Mouse (Mus musculus) hindbrain, postnatal 0 days (tissue): ENCODE results near the gene Tfr2. TPM values are rescaled to one million over a fixed set of nuclear protein-coding genes. Genes with fewer than 3 reads are reported as not detected.

Experiments
- ATAC-seq: fragments of 200-750 bp; cut with Nextera tagmentation; 2 replicates; pipeline ENCODE4 v1.8.0; 2017; ENCODE audit warnings: mild to moderate bottlenecking, moderate TSS enrichment, moderate library complexity
- DNase-seq: peaks from one replicate; pipeline ENCODE4 v3.0.0-alpha.2; 2015; ENCODE audit warnings: low spot score
- H3K27ac ChIP-seq: fragments of 300-500 bp; sonication (generic); 2 replicates; pipeline ENCODE4 v1.5.1; 2014; ENCODE audit warnings: mild to moderate bottlenecking
- H3K27me3 ChIP-seq: fragments of 300-500 bp; sonication (generic); 2 replicates; pipeline ENCODE4 v1.6.1; 2014; ENCODE audit warnings: low read length, mixed read lengths; ENCODE audit not compliant: insufficient read depth
- H3K36me3 ChIP-seq: fragments of 300-500 bp; sonication (generic); 2 replicates; pipeline ENCODE4 v1.6.1; 2014; ENCODE audit warnings: low read length, mixed read lengths; ENCODE audit not compliant: insufficient read depth
- H3K4me1 ChIP-seq: fragments of 300-500 bp; sonication (generic); 2 replicates; pipeline ENCODE4 v1.6.1; 2014; ENCODE audit warnings: antibody characterized with exemption, low read length, mixed read lengths; ENCODE audit not compliant: insufficient read depth
- H3K4me2 ChIP-seq: fragments of 300-500 bp; sonication (generic); 2 replicates; pipeline ENCODE4 v1.6.1; 2014; ENCODE audit warnings: low read depth, mild to moderate bottlenecking, low read length, moderate library complexity, mixed read lengths
- H3K4me3 ChIP-seq: fragments of 300-500 bp; sonication (generic); 2 replicates; pipeline ENCODE4 v1.5.1; 2014; ENCODE audit warnings: low read length
- H3K9ac ChIP-seq: fragments of 300-500 bp; sonication (generic); replicated peaks from 2 replicates; pipeline ENCODE4 v1.6.1; 2014; ENCODE audit warnings: mild to moderate bottlenecking, low read length, moderate library complexity, mixed read lengths
- H3K9me3 ChIP-seq: fragments of 300-500 bp; sonication (generic); 2 replicates; pipeline ENCODE4 v1.6.1; 2016; ENCODE audit warnings: low read length, mixed read lengths
- CTCF ChIP-seq: IDR thresholded peaks from 2 replicates; pipeline ENCODE4 v1.5.1; 2016; ENCODE audit warnings: antibody characterized with exemption, control low read depth, low read depth
- WGBS: fragments of 180-500 bp; shearing (Covaris S2); extraction: QIAGEN DNeasy Blood & Tissue Kit; methylation state at CpG from one replicate; pipeline ENCODE4 v1.1.7; 2014; 5-methylcytosine and 5-hydroxymethylcytosine counted together
- polyA plus RNA-seq: library from polyadenylated mRNA; unstranded; fragments of >200 nt; fragmentation: Nextera tagmentation; extraction: Ambion mirVana; gene quantifications from 2 replicates; pipeline ENCODE4 v1.2.1, GENCODE M21; 2015
- total RNA-seq: library from RNA; depleted of rRNA; stranded (reverse); fragments of >200 nt; gene quantifications from 2 replicates; pipeline ENCODE4 v1.2.3, GENCODE M21; 2014

Tfr2 gene
- total and polyA plus RNA-seq, 2 experiments from 2014 or later: 11.1 to 13.5 TPM

- TF ChIP-seq CTCF: no peak
- Histone ChIP-seq H3K27ac (peak overlapping the region; percentile 97), H3K36me3 (peaks cover 15% of the 10 kb centered on the region), H3K9ac (peak overlapping the region; percentile 97), H3K4me1 (peaks cover 12% of the 10 kb centered on the region; the same call in 1 of the 2 replicates), H3K27me3 (no peaks in the 10 kb centered on the region), H3K9me3 (no peaks in the 10 kb centered on the region), H3K4me3 (peak overlapping the region; percentile 80), H3K4me2 (peak overlapping the region; percentile 97)
- WGBS: under 1% methylated on average over 51 of the region's 51 CpGs
- DNase-seq (peak; percentile 64), ATAC-seq (peak; percentile 10)
Measured at GRCm38 (mm10) chr5:137531414-137532130, 38.1 kb upstream of the Tfr2 start.

GRCm38 (mm10) chr5:137532131-137532807 lies 37.4 kb upstream of the Tfr2 start:
- peak overlapping the region; percentile 97 for H3K4me2 ChIP-seq
- DNase-seq (peak; percentile 44), ATAC-seq (no peak; the same call in 1 of the 2 replicates)
- WGBS: under 1% methylated on average over 19 of the region's 19 CpGs
- H3K9ac ChIP-seq: peak overlapping the region; percentile 97
- peak overlapping the region; percentile 80 for H3K4me3 ChIP-seq
- peaks cover 12% of the 10 kb centered on the region; the same call in 1 of the 2 replicates for H3K4me1 ChIP-seq
- H3K27ac ChIP-seq: peak overlapping the region; percentile 97
- peaks cover 15% of the 10 kb centered on the region for H3K36me3 ChIP-seq
- no peak for TF ChIP-seq CTCF
- H3K27me3 ChIP-seq: no peaks in the 10 kb centered on the region
- H3K9me3 ChIP-seq: no peaks in the 10 kb centered on the region

GRCm38 (mm10) chr5:137532808-137533116 lies 36.9 kb upstream of the Tfr2 start:
- Histone ChIP-seq H3K27me3 (no peaks in the 10 kb centered on the region), H3K9ac (peak overlapping the region; percentile 97), H3K4me3 (peak overlapping the region; percentile 80), H3K36me3 (peaks cover 15% of the 10 kb centered on the region), H3K4me2 (peak overlapping the region; percentile 97), H3K9me3 (no peaks in the 10 kb centered on the region), H3K27ac (peak overlapping the region; percentile 97), H3K4me1 (peaks cover 12% of the 10 kb centered on the region; the same call in 1 of the 2 replicates)
- ATAC-seq (peak; percentile 28; the same call in 1 of the 2 replicates), DNase-seq (no peak)
- no peak for TF ChIP-seq CTCF
- WGBS: under 1% methylated on average over 12 of the region's 12 CpGs

- WGBS: under 1% methylated on average over 37 of the region's 40 CpGs
- Histone ChIP-seq H3K27me3 (no peaks in the 10 kb centered on the region), H3K4me3 (peak within 1 kb of the TSS; percentile 80), H3K4me2 (peak within 1 kb of the TSS; percentile 97), H3K4me1 (peaks cover 12% of the 10 kb centered on the region; the same call in 1 of the 2 replicates), H3K9me3 (no peaks in the 10 kb centered on the region), H3K36me3 (peaks cover 12% of the 10 kb centered on the region), H3K9ac (peak within 1 kb of the TSS; percentile 97), H3K27ac (peak within 1 kb of the TSS; percentile 97)
- DNase-seq: peak; percentile 99
- peak; percentile 78 for ATAC-seq
- TF ChIP-seq CTCF: peak; percentile 2; the same call in 1 of the 2 replicates
Measured at GRCm38 (mm10) chr5:137533117-137533827, 36.4 kb upstream of the Tfr2 start, which contains the start of the genes Epo and Gnb2. Gene Epo, minus strand, starts transcription at chr5:137533242. Gene Gnb2, minus strand, starts transcription at chr5:137533510.

- H3K36me3 ChIP-seq: no peaks in the 10 kb centered on the region
- no peaks in the 10 kb centered on the region for H3K27me3 ChIP-seq
- H3K4me1 ChIP-seq: peaks cover 14% of the 10 kb centered on the region
- no peak overlapping the region for H3K4me3 ChIP-seq
- 93% methylated on average over 3 of the region's 3 CpGs for WGBS
- no peak overlapping the region for H3K4me2 ChIP-seq
- H3K9me3 ChIP-seq: no peaks in the 10 kb centered on the region
- no peak for ATAC-seq
- H3K27ac ChIP-seq: no peak overlapping the region
- no peak overlapping the region for H3K9ac ChIP-seq
- no peak for TF ChIP-seq CTCF
- no peak for DNase-seq
Measured at GRCm38 (mm10) chr5:137534762-137535161, 34.9 kb upstream of the Tfr2 start.

- 84% methylated on average over 9 of the region's 9 CpGs for WGBS
- Histone ChIP-seq H3K4me1 (peaks cover 9% of the 10 kb centered on the region), H3K4me2 (no peak overlapping the region), H3K27ac (no peak overlapping the region), H3K9me3 (no peaks in the 10 kb centered on the region), H3K36me3 (no peaks in the 10 kb centered on the region), H3K9ac (no peak overlapping the region), H3K4me3 (no peak overlapping the region), H3K27me3 (no peaks in the 10 kb centered on the region)
- DNase-seq (no peak), ATAC-seq (no peak)
- TF ChIP-seq CTCF: no peak
Measured at GRCm38 (mm10) chr5:137535318-137535717, 34.3 kb upstream of the Tfr2 start.
